Mouse (Mus musculus): ENCODE results near the gene Smug1. TPM values are rescaled to one million over a fixed set of nuclear protein-coding genes. Genes with fewer than 3 reads are reported as not detected.

The Smug1 gene
- polyA plus RNA-seq, 1 experiment from 2014 or later, result 27.7 TPM

DNA sequence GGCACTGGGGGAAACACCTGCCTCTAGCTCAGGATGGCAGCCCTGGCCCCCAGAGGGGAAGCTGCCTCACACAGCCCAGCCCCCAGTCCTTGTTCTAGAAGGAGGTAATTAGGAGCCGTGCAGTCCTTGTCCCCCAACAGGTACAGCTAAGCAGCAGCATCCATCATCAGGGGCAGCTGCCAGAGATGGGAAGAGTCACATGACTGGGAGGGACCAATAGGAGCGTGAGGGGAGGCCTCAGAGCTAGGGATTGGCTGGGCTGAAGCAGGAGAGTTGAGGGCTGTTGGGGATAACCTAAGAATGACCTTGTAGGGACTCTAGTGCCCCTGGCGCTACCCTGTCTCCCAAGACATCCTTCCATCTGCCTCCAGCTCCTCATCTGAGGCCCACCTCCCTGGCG is 33.1 kb downstream of the Smug1 start:
- no peak overlapping the region for H3K9ac ChIP-seq (replicated peaks)
- peak; percentile 81 for ATAC-seq
- peak overlapping the region; percentile 13; the same call in 1 of the 2 replicates for H3K4me2 ChIP-seq (replicated peaks)
- 9% methylated on average over 4 of the region's 4 CpGs for WGBS
- 0 out of 2 replicates have a peak, but pooled peaks cover 3% of the 10 kb centered on the region for H3K9me3 ChIP-seq
- 0 out of 2 replicates have a peak overlapping the region, but pooled peaks have one; percentile 1 for H3K27ac ChIP-seq
- H3K4me1 ChIP-seq (replicated peaks), result peaks cover 27% of the 10 kb centered on the region
- H3K36me3 ChIP-seq, result no peaks in the 10 kb centered on the region
- H3K27me3 ChIP-seq, result peaks cover 63% of the 10 kb centered on the region
- no peak overlapping the region for H3K4me3 ChIP-seq (replicated peaks)

DNA sequence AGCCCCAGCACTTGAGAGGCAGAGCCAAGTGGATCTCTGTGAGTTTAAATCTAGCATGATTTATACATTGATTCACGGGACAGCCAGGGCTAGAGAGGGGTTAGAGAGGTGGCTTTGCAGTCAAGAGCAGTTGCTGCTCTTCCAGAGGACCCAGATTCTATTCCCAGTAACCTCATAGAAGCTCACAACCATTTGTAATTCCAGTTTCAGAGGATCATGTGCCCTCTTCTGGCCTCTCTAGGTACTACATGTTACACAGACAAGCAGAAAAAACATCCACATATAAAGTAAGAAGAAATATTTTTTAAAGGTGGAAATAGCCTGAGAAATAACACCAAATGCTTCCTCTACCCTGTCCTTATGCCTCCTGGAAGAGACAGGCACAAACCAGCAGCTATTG is 36.2 kb downstream of the Smug1 start:
- Histone ChIP-seq H3K4me1 (replicated peaks) (peaks cover 26% of the 10 kb centered on the region), H3K9me3 (0 out of 2 replicates have a peak, but pooled peaks cover 3% of the 10 kb centered on the region), H3K27ac (no peak overlapping the region), H3K9ac (replicated peaks) (no peak overlapping the region), H3K4me2 (replicated peaks) (no peak overlapping the region), H3K4me3 (replicated peaks) (no peak overlapping the region), H3K27me3 (peaks cover 61% of the 10 kb centered on the region), H3K36me3 (no peaks in the 10 kb centered on the region)
- 39% methylated on average over 1 of the region's 1 CpGs for WGBS
- no peak for ATAC-seq

DNA sequence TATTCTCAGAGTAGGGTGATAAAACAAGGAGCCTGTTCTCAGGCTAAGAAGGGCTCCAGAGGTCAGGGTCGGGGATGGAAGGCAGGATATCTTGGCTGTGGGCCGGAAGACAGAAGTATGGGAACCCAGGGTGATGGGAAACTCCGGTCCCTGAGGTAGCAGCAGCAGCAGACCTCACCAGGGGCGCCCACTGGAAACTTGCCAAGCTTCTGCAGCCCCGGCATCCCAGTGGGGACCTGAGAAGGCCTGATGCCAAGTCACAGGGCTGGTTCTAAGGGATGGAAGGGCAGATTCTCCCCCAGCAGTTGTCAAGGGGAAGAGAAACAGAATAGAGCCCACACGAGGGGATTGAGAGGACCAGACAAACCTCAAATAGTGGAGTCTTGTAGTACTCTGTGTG is 37.6 kb downstream of the Smug1 start:
- Histone ChIP-seq H3K4me3 (replicated peaks) (no peak overlapping the region), H3K9me3 (0 out of 2 replicates have a peak, but pooled peaks cover 3% of the 10 kb centered on the region), H3K4me1 (replicated peaks) (peaks cover 12% of the 10 kb centered on the region), H3K4me2 (replicated peaks) (no peak overlapping the region), H3K27ac (no peak overlapping the region), H3K36me3 (no peaks in the 10 kb centered on the region), H3K9ac (replicated peaks) (no peak overlapping the region), H3K27me3 (peaks cover 74% of the 10 kb centered on the region)
- ATAC-seq, result no peak
- 55% methylated on average over 6 of the region's 6 CpGs for WGBS

DNA sequence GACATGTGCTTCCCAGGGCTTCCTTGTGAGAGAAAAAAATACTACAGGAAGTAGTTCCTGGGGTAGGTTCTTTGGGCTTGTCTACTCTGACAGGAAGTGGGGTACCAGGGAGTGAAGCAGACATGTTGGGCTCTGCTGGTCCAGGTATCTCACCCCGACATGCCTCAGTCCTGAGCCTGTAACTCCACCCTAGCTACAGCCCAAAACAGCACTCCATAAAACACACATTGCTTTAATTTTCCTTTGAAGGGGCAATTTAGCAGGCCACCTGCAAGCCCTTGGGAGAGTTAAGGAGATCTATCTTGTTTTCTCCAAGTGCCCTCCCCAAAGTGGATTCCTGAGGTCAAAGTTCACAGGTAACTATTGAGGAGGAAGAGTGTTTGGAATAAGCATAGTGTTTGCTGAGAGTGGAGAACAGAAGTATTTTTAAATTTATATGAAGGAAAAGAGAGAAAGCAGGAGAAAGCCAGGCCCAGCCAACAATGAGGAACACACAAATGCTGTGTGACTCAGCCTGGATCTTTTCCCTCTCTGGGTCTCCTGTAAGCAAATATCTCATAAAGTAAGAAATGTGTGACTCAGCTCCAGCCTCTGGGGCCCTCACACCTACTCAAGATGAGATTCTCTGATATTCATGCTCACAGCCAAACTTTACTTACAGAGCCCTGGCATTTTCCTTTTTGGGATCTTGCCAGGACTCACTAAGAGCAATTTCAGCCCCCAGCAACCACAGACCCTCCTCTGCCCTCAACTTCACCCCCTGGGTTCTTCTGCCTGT is 38.6 kb downstream of the Smug1 start:
- no peaks in the 10 kb centered on the region for H3K36me3 ChIP-seq
- H3K4me3 ChIP-seq (replicated peaks), result no peak overlapping the region
- no peak for ATAC-seq
- 0 out of 2 replicates have a peak, but pooled peaks cover 3% of the 10 kb centered on the region for H3K9me3 ChIP-seq
- peaks cover 75% of the 10 kb centered on the region for H3K27me3 ChIP-seq
- no peak overlapping the region for H3K4me2 ChIP-seq (replicated peaks)
- no peak overlapping the region for H3K9ac ChIP-seq (replicated peaks)
- no peak overlapping the region for H3K27ac ChIP-seq
- WGBS, result 82% methylated on average over 1 of the region's 1 CpGs
- H3K4me1 ChIP-seq (replicated peaks), result peaks cover 1% of the 10 kb centered on the region; the same call in 1 of the 2 replicates

DNA sequence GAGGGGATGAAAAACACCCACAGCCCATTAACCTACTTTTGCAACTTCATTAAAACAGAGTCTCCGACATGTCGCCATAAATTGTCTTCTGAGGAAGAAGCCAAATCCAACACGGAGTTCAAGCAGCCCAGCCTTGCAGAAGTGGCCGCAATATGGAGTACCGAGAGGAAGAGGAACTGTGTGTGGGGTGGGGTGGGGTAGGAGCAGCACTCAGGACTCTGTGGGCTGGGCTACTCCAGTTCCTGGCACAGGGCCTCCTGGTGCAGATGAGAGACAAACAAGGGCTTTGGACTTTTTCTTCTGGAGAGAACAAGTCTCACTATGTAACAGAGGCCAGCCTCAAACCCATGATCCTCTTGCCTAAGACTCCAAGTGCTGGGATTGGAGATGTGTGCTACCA is 40.9 kb downstream of the Smug1 start:
- Histone ChIP-seq H3K27ac (no peak overlapping the region), H3K4me2 (replicated peaks) (no peak overlapping the region), H3K4me1 (replicated peaks) (peaks cover 10% of the 10 kb centered on the region; the same call in 1 of the 2 replicates), H3K9me3 (0 out of 2 replicates have a peak, but pooled peaks cover 3% of the 10 kb centered on the region), H3K36me3 (no peaks in the 10 kb centered on the region), H3K9ac (replicated peaks) (no peak overlapping the region), H3K27me3 (peaks cover 73% of the 10 kb centered on the region), H3K4me3 (replicated peaks) (no peak overlapping the region)
- WGBS, result 84% methylated on average over 5 of the region's 5 CpGs
- ATAC-seq, result no peak

DNA sequence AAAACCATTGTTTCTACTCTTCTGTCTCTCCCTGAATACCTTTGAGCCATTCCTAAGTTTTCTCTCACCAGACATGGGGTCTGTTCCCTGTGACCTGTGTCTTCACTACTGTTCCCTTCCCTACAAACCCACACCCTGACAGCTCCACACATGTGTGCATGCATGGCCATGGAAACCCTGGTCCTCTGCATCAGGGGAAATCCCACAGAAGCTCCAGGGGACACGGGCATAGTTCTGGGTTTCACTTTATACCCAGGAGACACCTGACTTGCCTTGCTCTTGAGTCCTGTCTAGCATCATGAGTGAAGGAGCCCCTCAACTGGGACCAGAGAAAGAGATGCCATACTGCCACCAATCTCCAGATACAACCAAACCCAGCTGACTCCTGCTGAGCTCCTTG is 42.6 kb downstream of the Smug1 start:
- ATAC-seq, result no peak
- WGBS, result 83% methylated on average over 1 of the region's 1 CpGs
- Histone ChIP-seq H3K27me3 (peaks cover 71% of the 10 kb centered on the region), H3K27ac (no peak overlapping the region), H3K4me1 (replicated peaks) (peaks cover 10% of the 10 kb centered on the region; the same call in 1 of the 2 replicates), H3K9ac (replicated peaks) (no peak overlapping the region), H3K4me3 (replicated peaks) (no peak overlapping the region), H3K36me3 (no peaks in the 10 kb centered on the region), H3K9me3 (no peaks in the 10 kb centered on the region), H3K4me2 (replicated peaks) (no peak overlapping the region)

DNA sequence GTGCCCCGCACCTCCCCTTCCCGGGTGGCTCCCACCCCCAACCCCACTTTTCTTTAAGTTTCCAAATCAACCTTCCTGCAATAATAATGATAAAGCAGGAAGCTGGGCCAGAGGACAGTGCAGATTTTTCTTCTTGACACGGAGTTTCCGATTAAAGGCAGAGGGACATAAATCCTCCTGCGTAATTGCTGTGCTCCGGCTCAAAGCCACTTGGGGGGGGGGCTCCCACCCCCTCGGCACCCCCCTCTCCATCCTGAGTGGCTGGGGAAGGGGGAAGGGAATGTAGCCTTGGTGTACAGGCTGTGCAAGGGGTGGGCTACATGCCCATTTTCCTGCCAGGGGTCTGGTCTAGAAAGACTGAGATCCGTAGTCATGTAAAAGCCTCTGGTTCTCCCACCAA is 43.5 kb downstream of the Smug1 start:
- no peak overlapping the region for H3K4me2 ChIP-seq (replicated peaks)
- peaks cover 10% of the 10 kb centered on the region; the same call in 1 of the 2 replicates for H3K4me1 ChIP-seq (replicated peaks)
- peaks cover 67% of the 10 kb centered on the region for H3K27me3 ChIP-seq
- WGBS, result 75% methylated on average over 8 of the region's 8 CpGs
- H3K36me3 ChIP-seq, result no peaks in the 10 kb centered on the region
- no peak for ATAC-seq
- no peak overlapping the region for H3K4me3 ChIP-seq (replicated peaks)
- H3K27ac ChIP-seq, result no peak overlapping the region
- H3K9ac ChIP-seq (replicated peaks), result no peak overlapping the region
- H3K9me3 ChIP-seq, result no peaks in the 10 kb centered on the region

DNA sequence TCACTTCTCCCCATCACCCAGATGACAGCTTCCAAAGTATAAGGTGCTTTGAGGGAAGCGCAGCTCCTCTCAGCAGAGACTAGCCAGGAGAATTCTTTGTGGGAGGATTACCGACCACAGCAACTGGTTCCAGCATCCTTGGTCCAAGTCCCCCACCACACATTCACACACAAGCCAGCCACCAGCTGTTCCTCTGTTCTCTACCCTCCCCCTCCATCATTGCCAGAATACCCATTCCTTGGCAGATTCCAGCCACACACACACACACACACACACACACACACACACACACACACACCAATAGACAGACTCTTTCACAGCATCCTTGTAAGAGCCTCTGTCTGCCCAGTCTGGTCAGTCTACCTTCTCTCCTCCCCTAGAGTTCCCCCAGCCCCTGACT is 44.5 kb downstream of the Smug1 start:
- no peak overlapping the region for H3K27ac ChIP-seq
- H3K9me3 ChIP-seq, result no peaks in the 10 kb centered on the region
- no peak overlapping the region for H3K4me3 ChIP-seq (replicated peaks)
- H3K27me3 ChIP-seq, result peaks cover 72% of the 10 kb centered on the region
- H3K4me2 ChIP-seq (replicated peaks), result no peak overlapping the region
- 21% methylated on average over 2 of the region's 2 CpGs for WGBS
- ATAC-seq, result peak; percentile 30; the same call in 1 of the 2 replicates
- no peaks in the 10 kb centered on the region for H3K36me3 ChIP-seq
- no peak overlapping the region for H3K9ac ChIP-seq (replicated peaks)
- H3K4me1 ChIP-seq (replicated peaks), result peaks cover 10% of the 10 kb centered on the region; the same call in 1 of the 2 replicates

DNA sequence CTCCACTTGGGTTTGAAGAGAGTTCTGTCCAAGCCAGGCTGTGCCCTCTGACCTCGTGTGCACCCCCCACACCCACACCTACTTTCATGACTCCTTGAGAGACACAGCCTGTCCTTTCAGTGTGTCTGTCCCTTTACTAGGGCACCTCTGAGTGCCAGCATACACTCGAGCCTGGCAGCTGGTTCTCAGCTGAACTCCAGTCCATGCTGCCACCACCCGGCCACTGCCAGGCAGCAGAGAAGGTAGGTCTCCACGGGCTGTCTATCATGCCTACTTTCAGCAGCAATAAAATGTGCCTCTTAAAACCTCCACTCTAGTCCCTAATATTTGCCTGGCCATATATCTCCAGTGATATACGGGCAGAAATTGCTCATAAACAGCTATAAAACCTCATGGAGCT is 45.5 kb downstream of the Smug1 start:
- peaks cover 81% of the 10 kb centered on the region for H3K27me3 ChIP-seq

DNA sequence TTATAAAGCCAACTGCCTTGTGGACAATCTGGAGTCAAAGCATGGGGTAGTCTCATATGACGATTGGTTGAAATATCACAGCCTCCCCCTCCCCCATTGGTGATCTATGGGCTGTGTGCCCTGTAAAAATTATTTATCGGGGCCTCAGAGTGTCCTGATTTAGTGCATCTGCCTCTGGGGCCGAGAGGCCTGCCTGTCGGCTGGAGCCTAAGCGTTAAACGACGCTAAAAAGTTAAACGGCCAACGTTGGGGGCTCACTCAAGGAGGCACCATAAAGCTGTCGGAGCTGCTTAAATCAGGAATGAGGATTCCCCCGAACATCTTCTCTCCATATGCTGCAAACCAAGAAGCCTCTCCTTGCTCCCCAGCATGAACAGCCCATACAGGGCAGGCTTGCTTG is 46.3 kb downstream of the Smug1 start:
- no peaks in the 10 kb centered on the region for H3K36me3 ChIP-seq
- WGBS, result 75% methylated on average over 11 of the region's 11 CpGs
- H3K9me3 ChIP-seq, result no peaks in the 10 kb centered on the region
- peaks cover 81% of the 10 kb centered on the region for H3K27me3 ChIP-seq
- H3K27ac ChIP-seq, result no peak overlapping the region
- H3K4me2 ChIP-seq (replicated peaks), result no peak overlapping the region
- H3K9ac ChIP-seq (replicated peaks), result no peak overlapping the region
- no peak overlapping the region for H3K4me3 ChIP-seq (replicated peaks)
- H3K4me1 ChIP-seq (replicated peaks), result peaks cover 10% of the 10 kb centered on the region; the same call in 1 of the 2 replicates
- no peak for ATAC-seq

More for the DNA sequence above, 45.5 kb downstream of the Smug1 start:
- Histone ChIP-seq H3K27ac (no peak overlapping the region), H3K36me3 (no peaks in the 10 kb centered on the region), H3K9me3 (no peaks in the 10 kb centered on the region), H3K9ac (replicated peaks) (no peak overlapping the region), H3K4me1 (replicated peaks) (peaks cover 10% of the 10 kb centered on the region; the same call in 1 of the 2 replicates), H3K4me3 (replicated peaks) (no peak overlapping the region), H3K4me2 (replicated peaks) (no peak overlapping the region)
- no peak for ATAC-seq
- 50% methylated on average over 5 of the region's 5 CpGs for WGBS

DNA sequence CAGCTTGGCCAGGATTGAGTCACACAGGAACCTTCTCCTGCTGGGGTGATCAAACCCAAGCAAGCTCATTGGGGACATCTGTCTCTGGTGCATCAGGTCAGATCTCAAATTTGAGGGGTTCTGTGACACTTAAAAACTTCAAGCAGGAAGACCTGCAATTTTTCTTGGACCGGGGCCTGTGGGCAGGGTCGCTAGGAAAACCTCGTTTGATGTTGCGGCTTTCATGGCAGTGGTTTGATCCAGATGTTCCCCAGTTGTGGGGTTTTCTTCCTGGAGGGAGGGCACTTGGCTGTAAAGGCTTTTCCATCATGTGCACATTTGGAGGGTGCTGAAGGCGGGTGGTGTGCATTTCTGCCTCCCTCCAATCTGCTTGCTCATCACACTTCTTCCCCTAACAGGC is 51.2 kb downstream of the Smug1 start:
- no peak overlapping the region for H3K4me2 ChIP-seq (replicated peaks)
- peaks cover 65% of the 10 kb centered on the region for H3K27me3 ChIP-seq
- H3K9ac ChIP-seq (replicated peaks), result no peak overlapping the region
- H3K27ac ChIP-seq, result no peak overlapping the region
- H3K36me3 ChIP-seq, result no peaks in the 10 kb centered on the region
- ATAC-seq, result no peak
- WGBS, result 64% methylated on average over 5 of the region's 5 CpGs
- no peak overlapping the region for H3K4me3 ChIP-seq (replicated peaks)
- H3K4me1 ChIP-seq (replicated peaks), result peaks cover 7% of the 10 kb centered on the region; the same call in 1 of the 2 replicates
- no peaks in the 10 kb centered on the region for H3K9me3 ChIP-seq

DNA sequence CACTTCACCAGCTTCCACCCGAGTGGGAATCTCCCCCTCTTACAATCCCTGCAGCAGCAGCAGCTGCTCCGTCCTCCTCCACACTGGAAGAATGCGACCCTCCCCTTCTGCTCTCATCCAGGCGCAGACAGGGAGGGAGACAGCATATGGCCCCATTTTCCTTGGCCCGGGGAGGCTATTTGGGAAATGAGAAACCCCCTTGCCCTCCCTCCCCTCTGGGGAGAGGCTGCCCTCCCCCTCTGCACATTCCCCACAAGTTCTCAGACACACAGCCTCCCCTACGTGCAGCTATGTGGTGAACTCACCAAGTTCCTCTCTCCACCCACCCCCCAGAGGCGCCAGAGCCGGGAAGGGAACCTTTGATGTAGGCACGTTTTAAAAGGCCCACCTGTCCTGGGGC is 51.6 kb downstream of the Smug1 start:
- peaks cover 7% of the 10 kb centered on the region; the same call in 1 of the 2 replicates for H3K4me1 ChIP-seq (replicated peaks)
- H3K4me2 ChIP-seq (replicated peaks), result 0 out of 2 replicates have a peak overlapping the region, but pooled peaks have one; percentile 1
- no peaks in the 10 kb centered on the region for H3K36me3 ChIP-seq
- H3K27me3 ChIP-seq, result peaks cover 64% of the 10 kb centered on the region
- WGBS, result 7% methylated on average over 9 of the region's 9 CpGs
- no peak overlapping the region for H3K4me3 ChIP-seq (replicated peaks)
- H3K9ac ChIP-seq (replicated peaks), result peak overlapping the region; percentile 39; the same call in 1 of the 2 replicates
- no peak overlapping the region for H3K27ac ChIP-seq
- ATAC-seq, result peak; percentile 68; the same call in 1 of the 2 replicates
- no peaks in the 10 kb centered on the region for H3K9me3 ChIP-seq

Measured in midbrain, embryonic 13.5 days (tissue).